Mouse (Mus musculus): Measurements from ENCODE around the gene C2cd5. TPM values are rescaled to one million over a fixed set of nuclear protein-coding genes. Genes with fewer than 3 reads are reported as not detected.
A peak's percentile ranks its signal among the peaks of the same experiment; 100 is the strongest.

C2cd5 gene
- polyA plus RNA-seq, 1 experiment from 2014 or later = 25.0 TPM

- no peak for ATAC-seq (replicated peaks; ENCODE audit: low FRiP score)
- no peak for DNase-seq (ENCODE audit: low spot score)
- Histone ChIP-seq H3K4me3 (ENCODE audit: low read depth, low read length) (no peak overlapping the region), H3K4me1 (replicated peaks; ENCODE audit: control insufficient read depth, insufficient read depth, low read length) (no peaks in the 10 kb centered on the region), H3K27ac (ENCODE audit: low read depth, low read length) (no peak overlapping the region), H3K9ac (ENCODE audit: low read depth, low read length) (no peak overlapping the region), H3K9me3 (ENCODE audit: control insufficient read depth, low read length) (no peaks in the 10 kb centered on the region), H3K4me2 (no peak overlapping the region), H3K27me3 (replicated peaks; ENCODE audit: control insufficient read depth, insufficient read depth, low read length) (no peaks in the 10 kb centered on the region), H3K36me3 (ENCODE audit: control insufficient read depth, insufficient read depth, low read length) (peaks cover 13% of the 10 kb centered on the region)
- 89% methylated on average over 10 of the region's 10 CpGs for WGBS
These were observed 23.5 kb downstream of the C2cd5 start for GRCm38 (mm10) chr6:143076461-143076860.

DNA sequence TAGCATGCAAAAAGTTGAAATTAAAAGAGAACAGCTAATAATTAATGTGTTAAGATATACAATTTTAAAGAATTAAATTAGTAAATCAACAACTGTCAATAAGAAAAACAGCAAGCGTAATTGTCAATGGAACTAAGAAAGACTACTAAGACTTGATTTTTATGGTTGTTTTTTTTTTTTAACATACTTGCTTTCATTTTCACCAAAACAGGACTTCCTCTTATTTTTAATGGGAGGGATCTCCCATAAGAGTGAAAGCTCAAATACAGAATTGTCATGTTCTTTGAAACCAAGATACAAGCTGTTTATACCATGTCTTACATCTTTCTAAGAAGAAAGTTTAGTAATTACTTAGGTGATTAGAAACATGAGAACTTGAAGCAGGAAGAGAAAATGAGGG lies 26.0 kb downstream of the C2cd5 start:
- Histone ChIP-seq H3K27me3 (replicated peaks; ENCODE audit: control insufficient read depth, insufficient read depth, low read length) (no peaks in the 10 kb centered on the region), H3K4me2 (no peak overlapping the region), H3K9ac (ENCODE audit: low read depth, low read length) (no peak overlapping the region), H3K4me3 (ENCODE audit: low read depth, low read length) (no peak overlapping the region), H3K9me3 (ENCODE audit: control insufficient read depth, low read length) (no peaks in the 10 kb centered on the region), H3K4me1 (replicated peaks; ENCODE audit: control insufficient read depth, insufficient read depth, low read length) (0 out of 2 replicates have a peak, but pooled peaks cover 2% of the 10 kb centered on the region), H3K27ac (ENCODE audit: low read depth, low read length) (no peak overlapping the region), H3K36me3 (ENCODE audit: control insufficient read depth, insufficient read depth, low read length) (peaks cover 8% of the 10 kb centered on the region)
- no peak for ATAC-seq (replicated peaks; ENCODE audit: low FRiP score)
- WGBS = 89% methylated on average over 1 of the region's 1 CpGs
- no peak for DNase-seq (ENCODE audit: low spot score)

DNA sequence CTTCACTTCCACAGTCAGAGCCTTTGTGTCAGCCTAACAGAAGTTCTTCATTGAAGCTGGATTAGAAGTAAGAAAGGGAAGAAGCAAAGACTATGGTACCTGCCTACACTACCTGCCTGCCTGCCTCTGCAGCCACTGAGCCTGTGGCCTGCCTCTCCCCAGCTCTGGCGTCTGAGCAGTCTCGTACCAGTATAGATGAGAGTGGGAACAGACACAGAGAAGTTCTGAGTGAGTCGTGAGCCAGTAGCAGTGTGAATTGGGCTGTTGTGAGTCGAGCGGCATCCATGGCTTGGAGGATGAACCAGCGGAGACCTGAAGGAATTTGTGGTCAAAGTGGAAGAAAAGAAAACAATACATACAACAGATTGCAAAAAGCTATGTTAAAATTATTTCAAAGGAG lies 26.5 kb downstream of the C2cd5 start:
- 92% methylated on average over 6 of the region's 6 CpGs for WGBS
- H3K27me3 ChIP-seq (replicated peaks; ENCODE audit: control insufficient read depth, insufficient read depth, low read length) = no peaks in the 10 kb centered on the region
- DNase-seq (ENCODE audit: low spot score) (no peak), ATAC-seq (replicated peaks; ENCODE audit: low FRiP score) (no peak)
- H3K4me3 ChIP-seq (ENCODE audit: low read depth, low read length) = no peak overlapping the region
- H3K4me1 ChIP-seq (replicated peaks; ENCODE audit: control insufficient read depth, insufficient read depth, low read length) = peaks cover 6% of the 10 kb centered on the region
- H3K9ac ChIP-seq (ENCODE audit: low read depth, low read length) = no peak overlapping the region
- peaks cover 8% of the 10 kb centered on the region for H3K36me3 ChIP-seq (ENCODE audit: control insufficient read depth, insufficient read depth, low read length)
- no peak overlapping the region for H3K27ac ChIP-seq (ENCODE audit: low read depth, low read length)
- H3K9me3 ChIP-seq (ENCODE audit: control insufficient read depth, low read length) = no peaks in the 10 kb centered on the region
- H3K4me2 ChIP-seq = no peak overlapping the region

GRCm38 (mm10) chr6:143072412-143073014 lies 27.4 kb downstream of the C2cd5 start:
- no peak overlapping the region for H3K4me2 ChIP-seq
- H3K4me1 ChIP-seq (replicated peaks; ENCODE audit: control insufficient read depth, insufficient read depth, low read length) = peaks cover 12% of the 10 kb centered on the region
- H3K9ac ChIP-seq (ENCODE audit: low read depth, low read length) = no peak overlapping the region
- ATAC-seq (replicated peaks; ENCODE audit: low FRiP score) (no peak), DNase-seq (ENCODE audit: low spot score) (no peak)
- H3K27ac ChIP-seq (ENCODE audit: low read depth, low read length) = no peak overlapping the region
- no peaks in the 10 kb centered on the region for H3K9me3 ChIP-seq (ENCODE audit: control insufficient read depth, low read length)
- peaks cover 6% of the 10 kb centered on the region; the same call in 1 of the 2 replicates for H3K36me3 ChIP-seq (ENCODE audit: control insufficient read depth, insufficient read depth, low read length)
- no peaks in the 10 kb centered on the region for H3K27me3 ChIP-seq (replicated peaks; ENCODE audit: control insufficient read depth, insufficient read depth, low read length)
- H3K4me3 ChIP-seq (ENCODE audit: low read depth, low read length) = no peak overlapping the region
- 73% methylated on average over 8 of the region's 8 CpGs for WGBS

DNA sequence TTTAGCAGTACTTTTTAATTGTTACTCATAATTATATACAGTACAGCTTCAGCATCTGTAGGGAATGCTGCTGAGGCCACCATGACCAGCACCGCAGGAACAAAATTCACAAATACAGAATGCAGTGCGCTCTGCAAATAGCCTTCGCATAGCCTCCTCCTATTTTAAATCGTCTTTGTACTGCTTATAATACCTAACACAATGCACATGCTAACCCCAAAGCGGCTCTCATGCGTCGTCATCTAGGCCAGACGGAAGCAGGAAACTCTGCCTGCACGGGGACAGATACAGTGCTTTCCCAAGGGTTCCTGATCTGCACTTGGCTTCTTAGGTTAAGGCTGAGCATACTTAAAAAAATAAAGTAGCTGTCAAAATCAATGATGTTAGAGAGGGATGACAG lies 29.2 kb downstream of the C2cd5 start:
- no peak overlapping the region for H3K27ac ChIP-seq (ENCODE audit: low read depth, low read length)
- ATAC-seq (replicated peaks; ENCODE audit: low FRiP score) = no peak
- H3K27me3 ChIP-seq (replicated peaks; ENCODE audit: control insufficient read depth, insufficient read depth, low read length) = no peaks in the 10 kb centered on the region
- WGBS = 77% methylated on average over 9 of the region's 9 CpGs
- DNase-seq (ENCODE audit: low spot score) = no peak
- no peak overlapping the region for H3K4me2 ChIP-seq
- peaks cover 6% of the 10 kb centered on the region; the same call in 1 of the 2 replicates for H3K36me3 ChIP-seq (ENCODE audit: control insufficient read depth, insufficient read depth, low read length)
- H3K4me3 ChIP-seq (ENCODE audit: low read depth, low read length) = no peak overlapping the region
- H3K4me1 ChIP-seq (replicated peaks; ENCODE audit: control insufficient read depth, insufficient read depth, low read length) = peaks cover 17% of the 10 kb centered on the region
- no peak overlapping the region for H3K9ac ChIP-seq (ENCODE audit: low read depth, low read length)
- H3K9me3 ChIP-seq (ENCODE audit: control insufficient read depth, low read length) = no peaks in the 10 kb centered on the region

- Histone ChIP-seq H3K36me3 (ENCODE audit: control insufficient read depth, insufficient read depth, low read length) (peaks cover 6% of the 10 kb centered on the region; the same call in 1 of the 2 replicates), H3K4me2 (no peak overlapping the region), H3K4me1 (replicated peaks; ENCODE audit: control insufficient read depth, insufficient read depth, low read length) (peaks cover 17% of the 10 kb centered on the region), H3K9ac (ENCODE audit: low read depth, low read length) (no peak overlapping the region), H3K27me3 (replicated peaks; ENCODE audit: control insufficient read depth, insufficient read depth, low read length) (no peaks in the 10 kb centered on the region), H3K9me3 (ENCODE audit: control insufficient read depth, low read length) (no peaks in the 10 kb centered on the region), H3K4me3 (ENCODE audit: low read depth, low read length) (no peak overlapping the region), H3K27ac (ENCODE audit: low read depth, low read length) (no peak overlapping the region)
- WGBS = 83% methylated on average over 5 of the region's 5 CpGs
- ATAC-seq (replicated peaks; ENCODE audit: low FRiP score) (no peak), DNase-seq (ENCODE audit: low spot score) (no peak)
These were observed 29.9 kb downstream of the C2cd5 start for GRCm38 (mm10) chr6:143070019-143070418.

DNA sequence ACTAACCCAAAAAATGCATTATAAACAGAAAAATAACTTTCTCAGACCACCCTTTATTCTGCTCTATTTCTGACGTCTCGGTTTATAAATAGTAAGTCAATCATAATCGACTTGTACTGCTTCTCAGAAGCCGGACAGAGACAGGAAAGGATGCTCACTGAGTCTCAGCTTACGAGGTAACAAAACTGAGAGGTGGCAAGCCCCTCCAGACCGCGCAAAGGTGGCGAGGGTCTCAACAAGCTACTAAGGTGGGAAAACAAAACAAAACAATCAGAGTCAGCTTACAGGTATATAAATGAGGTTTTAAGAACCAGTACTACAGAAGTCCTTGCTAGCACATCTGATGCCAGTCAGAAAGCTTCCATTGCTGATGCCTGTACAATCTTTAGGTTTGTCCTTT lies 30.3 kb downstream of the C2cd5 start:
- Histone ChIP-seq H3K9me3 (ENCODE audit: control insufficient read depth, low read length) (no peaks in the 10 kb centered on the region), H3K4me2 (no peak overlapping the region), H3K36me3 (ENCODE audit: control insufficient read depth, insufficient read depth, low read length) (peaks cover 6% of the 10 kb centered on the region; the same call in 1 of the 2 replicates), H3K4me1 (replicated peaks; ENCODE audit: control insufficient read depth, insufficient read depth, low read length) (peaks cover 17% of the 10 kb centered on the region), H3K27ac (ENCODE audit: low read depth, low read length) (no peak overlapping the region), H3K27me3 (replicated peaks; ENCODE audit: control insufficient read depth, insufficient read depth, low read length) (no peaks in the 10 kb centered on the region), H3K4me3 (ENCODE audit: low read depth, low read length) (no peak overlapping the region), H3K9ac (ENCODE audit: low read depth, low read length) (no peak overlapping the region)
- DNase-seq (ENCODE audit: low spot score) (no peak), ATAC-seq (replicated peaks; ENCODE audit: low FRiP score) (no peak)
- 87% methylated on average over 8 of the region's 8 CpGs for WGBS

GRCm38 (mm10) chr6:143068181-143068915 lies 31.6 kb downstream of the C2cd5 start:
- ATAC-seq (replicated peaks; ENCODE audit: low FRiP score) = peak; percentile 92
- H3K4me1 ChIP-seq (replicated peaks; ENCODE audit: control insufficient read depth, insufficient read depth, low read length) = peaks cover 24% of the 10 kb centered on the region
- peaks cover 4% of the 10 kb centered on the region; the same call in 1 of the 2 replicates for H3K36me3 ChIP-seq (ENCODE audit: control insufficient read depth, insufficient read depth, low read length)
- peak overlapping the region; percentile 48; the same call in 1 of the 2 replicates for H3K27ac ChIP-seq (ENCODE audit: low read depth, low read length)
- no peak overlapping the region for H3K4me3 ChIP-seq (ENCODE audit: low read depth, low read length)
- WGBS = 43% methylated on average over 9 of the region's 9 CpGs
- H3K4me2 ChIP-seq = peak overlapping the region; percentile 50
- no peaks in the 10 kb centered on the region for H3K9me3 ChIP-seq (ENCODE audit: control insufficient read depth, low read length)
- no peak for DNase-seq (ENCODE audit: low spot score)
- no peaks in the 10 kb centered on the region for H3K27me3 ChIP-seq (replicated peaks; ENCODE audit: control insufficient read depth, insufficient read depth, low read length)
- no peak overlapping the region for H3K9ac ChIP-seq (ENCODE audit: low read depth, low read length)

DNA sequence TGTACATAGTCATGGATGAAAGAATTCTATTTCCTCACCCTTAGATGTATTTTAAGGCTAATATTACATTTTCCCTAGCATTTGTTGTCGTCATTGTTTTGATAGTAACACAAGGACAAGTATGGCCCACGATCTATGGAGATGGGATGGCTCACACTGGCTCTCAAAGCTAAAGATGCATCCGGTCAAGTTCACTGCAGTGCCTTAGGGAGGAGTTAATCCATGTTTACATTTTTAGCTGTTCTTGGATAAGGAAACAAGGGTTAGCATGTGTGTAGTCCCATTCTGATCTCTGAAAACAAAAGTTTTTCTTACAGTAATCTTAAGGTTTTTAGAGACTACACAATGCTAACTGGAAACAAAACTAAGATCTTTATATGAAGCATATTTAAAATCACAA lies 32.3 kb downstream of the C2cd5 start:
- peaks cover 2% of the 10 kb centered on the region; the same call in 1 of the 2 replicates for H3K36me3 ChIP-seq (ENCODE audit: control insufficient read depth, insufficient read depth, low read length)
- H3K9ac ChIP-seq (ENCODE audit: low read depth, low read length) = no peak overlapping the region
- no peaks in the 10 kb centered on the region for H3K27me3 ChIP-seq (replicated peaks; ENCODE audit: control insufficient read depth, insufficient read depth, low read length)
- H3K4me3 ChIP-seq (ENCODE audit: low read depth, low read length) = no peak overlapping the region
- no peaks in the 10 kb centered on the region for H3K9me3 ChIP-seq (ENCODE audit: control insufficient read depth, low read length)
- 72% methylated on average over 3 of the region's 3 CpGs for WGBS
- no peak overlapping the region for H3K4me2 ChIP-seq
- DNase-seq (ENCODE audit: low spot score) = no peak
- no peak for ATAC-seq (replicated peaks; ENCODE audit: low FRiP score)
- H3K27ac ChIP-seq (ENCODE audit: low read depth, low read length) = 0 out of 2 replicates have a peak overlapping the region, but pooled peaks have one; percentile 7
- peaks cover 24% of the 10 kb centered on the region for H3K4me1 ChIP-seq (replicated peaks; ENCODE audit: control insufficient read depth, insufficient read depth, low read length)
